Mouse (Mus musculus): ENCODE measurements at regions not wholly inside any gene's neighbourhood (a gene's known extent, or its start where the extent isn't known, plus 50 kb on each side); places are given as distances from the start of the nearest gene placed in this dataset.

DNA sequence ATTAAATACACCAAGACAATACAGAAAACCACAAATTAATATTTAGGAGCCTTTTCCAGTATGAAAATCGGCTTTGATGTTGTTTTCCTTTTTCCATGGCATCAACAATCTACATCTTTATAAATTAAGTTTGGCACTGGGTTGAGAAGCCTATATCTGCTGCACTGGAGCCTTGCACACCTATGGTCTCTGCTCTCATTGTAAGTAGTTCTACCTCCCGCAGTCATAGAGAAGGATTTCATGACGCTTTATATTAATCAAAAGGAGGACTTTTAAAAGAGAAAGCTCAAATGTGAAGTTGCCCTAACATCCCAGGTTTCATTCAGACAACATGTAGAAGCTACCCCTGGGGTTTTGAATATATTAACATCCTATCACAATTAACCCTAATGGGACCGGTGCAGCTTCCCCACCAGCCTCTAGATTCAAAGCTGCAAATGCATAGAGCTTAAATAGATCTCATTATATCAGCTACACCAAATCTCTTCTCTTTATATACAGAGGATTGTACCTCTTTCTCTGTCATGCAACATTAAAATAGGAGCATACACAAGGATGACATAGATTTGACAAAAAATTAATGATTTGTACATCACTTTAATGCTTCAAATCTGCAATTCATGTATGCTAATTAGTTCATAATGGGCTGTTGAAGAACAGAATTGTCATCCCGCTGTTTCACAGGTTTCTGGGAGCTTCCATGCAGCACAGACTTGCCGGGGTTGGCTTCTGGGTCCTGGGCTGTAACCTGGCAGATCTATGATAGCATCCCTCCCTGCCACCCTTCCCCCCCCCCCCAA is 166.6 kb upstream of the Pard3b start:
- 35% methylated on average over 6 of the region's 6 CpGs for WGBS
- Histone ChIP-seq H3K4me1 (ENCODE audit: insufficient read depth, low read length) (no peaks in the 10 kb centered on the region), H3K9ac (replicated peaks; ENCODE audit: low read length) (peak overlapping the region; percentile 28; the same call in 1 of the 2 replicates), H3K9me3 (ENCODE audit: low read length) (no peaks in the 10 kb centered on the region), H3K4me2 (ENCODE audit: low read depth, low read length) (peak overlapping the region; percentile 52), H3K36me3 (ENCODE audit: insufficient read depth, low read length) (no peaks in the 10 kb centered on the region), H3K27ac (peak overlapping the region; percentile 79), H3K4me3 (ENCODE audit: low read length) (peak overlapping the region; percentile 16), H3K27me3 (ENCODE audit: insufficient read depth, low read length) (no peaks in the 10 kb centered on the region)
- DNase-seq (ENCODE audit: low spot score) = peak; percentile 40
- TF ChIP-seq CTCF (IDR thresholded peaks at IDR 0.05; ENCODE audit: low read depth) = no peak
- peak; percentile 70 for ATAC-seq

DNA sequence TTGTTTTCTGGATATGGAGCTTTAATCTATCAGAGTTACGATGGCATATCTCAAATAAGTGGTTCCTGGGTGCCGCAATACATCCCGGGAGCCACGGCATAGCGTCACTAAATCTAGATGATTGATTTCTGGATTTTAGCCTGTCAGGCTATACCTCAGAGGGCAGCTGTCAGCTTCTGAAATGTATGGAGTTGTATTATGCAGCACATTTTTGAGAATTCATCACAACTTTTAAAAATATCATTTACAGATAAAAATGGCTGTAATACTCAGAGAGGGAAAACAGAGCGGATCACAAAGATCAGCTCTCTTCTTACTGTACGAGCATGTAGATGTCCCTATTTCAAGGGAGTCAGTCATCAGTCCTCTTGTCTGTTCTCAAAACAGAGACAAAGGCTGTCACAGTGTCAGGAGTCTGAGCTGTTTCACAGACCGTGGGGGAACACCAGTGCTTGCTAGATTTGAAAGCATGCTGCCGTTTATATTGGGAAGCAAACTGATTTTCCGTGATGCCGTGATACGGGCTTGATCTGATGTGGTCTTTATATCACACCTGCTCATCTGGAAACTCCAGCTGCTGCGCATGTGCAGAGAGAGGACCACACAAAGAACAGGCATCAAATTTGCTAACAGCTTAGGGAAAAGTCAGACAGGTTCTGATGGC is 165.9 kb upstream of the Pard3b start:
- no peaks in the 10 kb centered on the region for H3K9me3 ChIP-seq (ENCODE audit: low read length)
- no peaks in the 10 kb centered on the region for H3K36me3 ChIP-seq (ENCODE audit: insufficient read depth, low read length)
- H3K27ac ChIP-seq = peak overlapping the region; percentile 79
- H3K27me3 ChIP-seq (ENCODE audit: insufficient read depth, low read length) = no peaks in the 10 kb centered on the region
- 31% methylated on average over 13 of the region's 13 CpGs for WGBS
- H3K4me1 ChIP-seq (ENCODE audit: insufficient read depth, low read length) = no peaks in the 10 kb centered on the region
- H3K9ac ChIP-seq (replicated peaks; ENCODE audit: low read length) = peak overlapping the region; percentile 28; the same call in 1 of the 2 replicates
- ATAC-seq (peak; percentile 70), DNase-seq (ENCODE audit: low spot score) (peak; percentile 73)
- H3K4me3 ChIP-seq (ENCODE audit: low read length) = peak overlapping the region; percentile 16
- TF ChIP-seq CTCF (IDR thresholded peaks at IDR 0.05; ENCODE audit: low read depth) = no peak
- H3K4me2 ChIP-seq (ENCODE audit: low read depth, low read length) = peak overlapping the region; percentile 52

DNA sequence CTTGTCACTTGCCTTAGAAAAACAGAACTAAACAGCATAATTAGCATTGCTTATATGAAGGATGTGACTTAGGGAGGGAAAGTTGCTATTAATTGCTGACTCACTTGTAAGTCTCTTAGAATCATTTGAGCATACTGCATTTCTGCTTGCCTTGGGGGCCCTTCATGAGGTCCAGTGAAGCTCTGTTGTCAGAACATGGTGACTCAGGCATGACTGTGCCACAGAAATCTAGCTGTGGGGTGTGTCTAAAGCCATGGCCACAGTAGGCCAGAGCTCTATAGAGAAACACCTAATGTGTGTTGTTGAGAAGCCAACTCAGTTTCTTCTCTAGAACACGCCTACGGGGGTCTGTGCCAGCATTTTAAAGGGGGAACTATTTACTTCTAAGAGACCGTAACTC is 153.2 kb upstream of the Pard3b start:
- no peaks in the 10 kb centered on the region for H3K27me3 ChIP-seq (ENCODE audit: insufficient read depth, low read length)
- no peak for ATAC-seq

DNA sequence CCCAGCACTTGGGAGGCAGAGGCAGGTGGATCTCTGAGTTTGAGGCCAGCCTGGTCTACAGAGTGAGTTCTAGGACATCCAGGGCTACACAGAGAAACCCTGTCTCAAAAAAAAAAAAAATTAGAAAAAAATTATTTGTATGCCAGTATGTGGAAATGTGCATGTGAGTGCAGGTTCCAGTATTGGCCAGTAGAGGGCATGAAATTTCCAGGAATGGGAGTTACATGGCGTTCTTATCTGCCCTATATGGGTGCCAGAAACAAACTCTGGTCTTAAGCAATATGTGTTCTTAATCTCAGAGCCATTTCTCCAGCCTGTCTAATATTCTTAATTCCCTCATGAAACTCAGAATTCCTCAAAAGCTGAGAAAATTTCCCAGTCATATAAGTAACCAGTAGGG is 113.7 kb upstream of the Pard3b start:
- TF ChIP-seq CTCF (IDR thresholded peaks at IDR 0.05; ENCODE audit: low read depth) = no peak
- ATAC-seq = no peak
- no peaks in the 10 kb centered on the region for H3K9me3 ChIP-seq (ENCODE audit: low read length)
- no peaks in the 10 kb centered on the region for H3K4me1 ChIP-seq (ENCODE audit: insufficient read depth, low read length)
- 72% methylated on average over 1 of the region's 1 CpGs for WGBS
- H3K9ac ChIP-seq (replicated peaks; ENCODE audit: low read length) = no peak overlapping the region
- DNase-seq (ENCODE audit: low spot score) = no peak
- H3K4me2 ChIP-seq (ENCODE audit: low read depth, low read length) = no peak overlapping the region
- H3K4me3 ChIP-seq (ENCODE audit: low read length) = no peak overlapping the region
- no peaks in the 10 kb centered on the region for H3K27me3 ChIP-seq (ENCODE audit: insufficient read depth, low read length)
- no peaks in the 10 kb centered on the region for H3K36me3 ChIP-seq (ENCODE audit: insufficient read depth, low read length)
- no peak overlapping the region for H3K27ac ChIP-seq

More for the DNA sequence above, 153.2 kb upstream of the Pard3b start:
- no peak for DNase-seq (ENCODE audit: low spot score)
- TF ChIP-seq CTCF (IDR thresholded peaks at IDR 0.05; ENCODE audit: low read depth) = no peak
- H3K36me3 ChIP-seq (ENCODE audit: insufficient read depth, low read length) = no peaks in the 10 kb centered on the region
- H3K9ac ChIP-seq (replicated peaks; ENCODE audit: low read length) = no peak overlapping the region
- H3K4me3 ChIP-seq (ENCODE audit: low read length) = no peak overlapping the region
- no peaks in the 10 kb centered on the region for H3K9me3 ChIP-seq (ENCODE audit: low read length)
- no peak overlapping the region for H3K4me2 ChIP-seq (ENCODE audit: low read depth, low read length)
- H3K4me1 ChIP-seq (ENCODE audit: insufficient read depth, low read length) = no peaks in the 10 kb centered on the region
- no peak overlapping the region for H3K27ac ChIP-seq
- 96% methylated on average over 3 of the region's 3 CpGs for WGBS

DNA sequence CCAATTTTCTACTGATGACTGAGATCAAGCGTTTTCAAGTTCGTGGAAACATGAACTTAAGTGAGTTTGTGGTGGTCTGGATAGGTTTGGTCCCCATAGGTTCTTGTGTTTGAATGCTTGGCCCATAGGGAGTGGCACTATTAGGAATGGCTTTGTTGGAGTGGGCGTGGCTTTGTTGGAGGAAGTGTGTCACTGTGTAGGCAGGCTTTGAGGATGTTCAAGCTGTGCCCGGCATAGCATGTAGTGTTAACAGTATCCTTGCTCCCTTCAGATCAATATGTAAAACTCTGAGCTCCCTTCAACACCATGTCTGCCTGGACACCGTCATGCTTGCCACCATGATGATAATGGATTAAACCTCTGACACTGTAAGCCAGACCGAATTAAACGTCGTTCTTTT is 112.7 kb upstream of the Pard3b start:
- H3K4me1 ChIP-seq (ENCODE audit: insufficient read depth, low read length) = no peaks in the 10 kb centered on the region
- WGBS = 82% methylated on average over 8 of the region's 8 CpGs
- H3K27ac ChIP-seq = no peak overlapping the region
- no peak overlapping the region for H3K9ac ChIP-seq (replicated peaks; ENCODE audit: low read length)
- TF ChIP-seq CTCF (IDR thresholded peaks at IDR 0.05; ENCODE audit: low read depth) = no peak
- no peaks in the 10 kb centered on the region for H3K9me3 ChIP-seq (ENCODE audit: low read length)
- H3K27me3 ChIP-seq (ENCODE audit: insufficient read depth, low read length) = no peaks in the 10 kb centered on the region
- ATAC-seq (no peak), DNase-seq (ENCODE audit: low spot score) (no peak)
- no peak overlapping the region for H3K4me3 ChIP-seq (ENCODE audit: low read length)
- no peaks in the 10 kb centered on the region for H3K36me3 ChIP-seq (ENCODE audit: insufficient read depth, low read length)
- no peak overlapping the region for H3K4me2 ChIP-seq (ENCODE audit: low read depth, low read length)

DNA sequence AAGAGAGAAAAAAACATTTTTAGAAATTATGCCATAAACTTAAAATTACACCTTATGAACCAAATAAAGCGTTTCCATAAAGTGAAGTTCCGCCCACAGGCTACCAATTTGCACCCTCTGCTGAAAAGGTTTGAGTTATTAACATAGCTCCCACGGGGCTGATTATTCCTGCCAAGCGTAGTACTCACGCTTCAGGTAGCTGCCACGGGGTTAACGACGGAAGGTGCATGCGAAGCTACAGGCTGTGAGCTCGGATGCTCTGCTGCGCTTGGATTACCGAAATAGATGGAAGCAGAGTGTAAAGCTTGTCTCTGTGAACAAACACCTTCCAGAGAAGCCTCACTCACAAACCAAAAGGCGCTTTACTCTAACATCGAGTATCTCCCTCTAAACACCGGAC is 109.9 kb upstream of the Pard3b start:
- Histone ChIP-seq H3K9me3 (ENCODE audit: low read length) (no peaks in the 10 kb centered on the region), H3K9ac (replicated peaks; ENCODE audit: low read length) (no peak overlapping the region), H3K27ac (no peak overlapping the region), H3K36me3 (ENCODE audit: insufficient read depth, low read length) (no peaks in the 10 kb centered on the region), H3K27me3 (ENCODE audit: insufficient read depth, low read length) (no peaks in the 10 kb centered on the region), H3K4me2 (ENCODE audit: low read depth, low read length) (no peak overlapping the region), H3K4me1 (ENCODE audit: insufficient read depth, low read length) (no peaks in the 10 kb centered on the region), H3K4me3 (ENCODE audit: low read length) (no peak overlapping the region)
- ATAC-seq = no peak
- DNase-seq (ENCODE audit: low spot score) = peak; percentile 21
- WGBS = 71% methylated on average over 15 of the region's 15 CpGs
- TF ChIP-seq CTCF (IDR thresholded peaks at IDR 0.05; ENCODE audit: low read depth) = no peak

DNA sequence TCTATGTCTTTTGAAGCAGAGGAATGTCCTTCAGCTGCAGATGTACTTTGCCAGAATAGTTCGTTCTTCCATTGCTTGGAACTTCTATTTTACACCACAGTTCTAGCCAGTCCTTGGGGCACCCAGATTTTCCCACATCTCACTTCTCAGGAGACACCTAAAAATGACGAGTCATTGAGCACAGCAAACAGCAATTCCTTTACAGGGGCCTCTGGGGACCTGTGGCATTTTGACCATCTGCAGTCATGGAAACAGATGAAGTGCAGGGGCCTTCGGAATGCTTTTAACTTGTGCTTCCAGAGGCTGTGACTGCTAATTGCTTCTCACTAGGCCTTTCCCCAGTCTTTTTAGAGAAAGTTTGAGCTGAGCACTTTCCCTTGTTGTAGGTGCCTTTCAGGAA is 108.5 kb upstream of the Pard3b start:
- H3K4me2 ChIP-seq (ENCODE audit: low read depth, low read length) = no peak overlapping the region
- H3K9me3 ChIP-seq (ENCODE audit: low read length) = no peaks in the 10 kb centered on the region
- DNase-seq (ENCODE audit: low spot score) (peak; percentile 51), ATAC-seq (peak; percentile 51; the same call in 1 of the 2 replicates)
- no peak overlapping the region for H3K4me3 ChIP-seq (ENCODE audit: low read length)
- 4% methylated on average over 3 of the region's 3 CpGs for WGBS
- H3K36me3 ChIP-seq (ENCODE audit: insufficient read depth, low read length) = no peaks in the 10 kb centered on the region
- H3K4me1 ChIP-seq (ENCODE audit: insufficient read depth, low read length) = no peaks in the 10 kb centered on the region
- H3K27ac ChIP-seq = 0 out of 2 replicates have a peak overlapping the region, but pooled peaks have one; percentile 48
- TF ChIP-seq CTCF (IDR thresholded peaks at IDR 0.05; ENCODE audit: low read depth) = no peak
- H3K27me3 ChIP-seq (ENCODE audit: insufficient read depth, low read length) = no peaks in the 10 kb centered on the region
- H3K9ac ChIP-seq (replicated peaks; ENCODE audit: low read length) = no peak overlapping the region
